Mouse (Mus musculus) liver, adult 2 months (tissue): ENCODE data around the gene Dapk3. TPM values are rescaled to one million over a fixed set of nuclear protein-coding genes. Genes with fewer than 3 reads are reported as not detected.

Experiments used
- DNase-seq: peaks from one replicate; pipeline ENCODE4 v3.0.0-alpha.2; 2011; ENCODE audit warnings: low read depth, low spot score; ENCODE audit errors: extremely low read depth
- H3K27ac ChIP-seq: fragments of 200-500 bp; replicated peaks from 2 replicates; pipeline ENCODE4 v1.5.1; 2012; ENCODE audit warnings: low read depth, mild to moderate bottlenecking, control low read depth, inconsistent platforms, low read length; ENCODE audit not compliant: insufficient read depth
- H3K27me3 ChIP-seq: fragments of 200-500 bp; 2 replicates; pipeline ENCODE4 v1.6.1; 2012; ENCODE audit warnings: mild to moderate bottlenecking, moderate library complexity, low read length, inconsistent platforms; ENCODE audit not compliant: control insufficient read depth, insufficient read depth
- H3K36me3 ChIP-seq: fragments of 200-500 bp; 2 replicates; pipeline ENCODE4 v1.6.1; 2012; ENCODE audit warnings: low read length, inconsistent platforms; ENCODE audit not compliant: control insufficient read depth, insufficient read depth
- H3K4me1 ChIP-seq: fragments of 200-500 bp; 2 replicates; pipeline ENCODE4 v1.6.1; 2011; ENCODE audit warnings: low read length; ENCODE audit not compliant: control insufficient read depth, insufficient read depth
- H3K4me3 ChIP-seq: fragments of 200-500 bp; 2 replicates; pipeline ENCODE4 v1.5.1; 2011; ENCODE audit warnings: low read depth, mild to moderate bottlenecking, control low read depth, low read length, moderate library complexity; ENCODE audit not compliant: insufficient read depth
- H3K79me2 ChIP-seq: fragments of 200-500 bp; 2 replicates; pipeline ENCODE4 v1.6.1; 2012; ENCODE audit warnings: inconsistent platforms, mild to moderate bottlenecking, low read length, moderate library complexity; ENCODE audit not compliant: control insufficient read depth, insufficient read depth
- H3K9ac ChIP-seq: fragments of 200-500 bp; 2 replicates; pipeline ENCODE4 v1.6.1; 2012; ENCODE audit warnings: low read depth, mild to moderate bottlenecking, control low read depth, inconsistent platforms, low read length
- CTCF ChIP-seq: fragments of 200-500 bp; IDR thresholded peaks from 2 replicates; pipeline ENCODE4 v1.5.1; 2011; ENCODE audit warnings: low read depth, low read length, control low read depth
- POLR2A ChIP-seq: fragments of 200-500 bp; IDR thresholded peaks from 2 replicates; pipeline ENCODE4 v1.6.1; 2011; ENCODE audit warnings: low read length, control low read depth; ENCODE audit not compliant: insufficient read depth; ENCODE audit errors: extremely low read depth
- WGBS: fragments of 180-500 bp; shearing (Covaris S2); methylation state at CpG from one replicate; pipeline ENCODE4 v1.1.7; 2018; 5-methylcytosine and 5-hydroxymethylcytosine counted together
- polyA plus RNA-seq: library from polyadenylated mRNA; depleted of rRNA; stranded (reverse); fragments of >200 nt; gene quantifications from 2 replicates; pipeline ENCODE4 v1.2.3, GENCODE M21; 2012
- total RNA-seq: library from RNA; depleted of rRNA; stranded (reverse); fragments of >200 nt; gene quantifications from 2 replicates; pipeline ENCODE4 v1.2.3, GENCODE M21; 2014

Dapk3 gene
- total and polyA plus RNA-seq, 2 experiments, result 14.1 to 44.2 TPM

- 10% methylated on average over 10 of the region's 10 CpGs for WGBS
- Histone ChIP-seq H3K79me2 (peaks cover 80% of the 10 kb centered on the region), H3K4me3 (peak overlapping the region; percentile 20), H3K27me3 (no peaks in the 10 kb centered on the region), H3K27ac (peak overlapping the region; percentile 15), H3K4me1 (peaks cover 20% of the 10 kb centered on the region), H3K9ac (peak overlapping the region; percentile 41), H3K36me3 (peaks cover 4% of the 10 kb centered on the region; the same call in 1 of the 2 replicates)
- DNase-seq, result peak; percentile 58
- TF ChIP-seq CTCF (no peak), POLR2A (no peak)
Measured at GRCm38 (mm10) chr10:81140717-81141454, 41.9 kb upstream of the Dapk3 start.

GRCm38 (mm10) chr10:81141455-81142210 is 41.2 kb upstream of the Dapk3 start:
- Histone ChIP-seq H3K36me3 (peaks cover 4% of the 10 kb centered on the region; the same call in 1 of the 2 replicates), H3K79me2 (peaks cover 80% of the 10 kb centered on the region), H3K27me3 (no peaks in the 10 kb centered on the region), H3K4me1 (peaks cover 20% of the 10 kb centered on the region), H3K9ac (no peak overlapping the region), H3K4me3 (no peak overlapping the region), H3K27ac (no peak overlapping the region)
- TF ChIP-seq POLR2A, result no peak
- TF ChIP-seq CTCF, result no peak
- no peak for DNase-seq
- 86% methylated on average over 7 of the region's 7 CpGs for WGBS

- no peak for TF ChIP-seq POLR2A
- no peak for TF ChIP-seq CTCF
- Histone ChIP-seq H3K27ac (no peak overlapping the region), H3K36me3 (peaks cover 5% of the 10 kb centered on the region), H3K79me2 (peaks cover 80% of the 10 kb centered on the region), H3K4me1 (peaks cover 20% of the 10 kb centered on the region), H3K9ac (no peak overlapping the region), H3K27me3 (no peaks in the 10 kb centered on the region), H3K4me3 (no peak overlapping the region)
- 90% methylated on average over 5 of the region's 5 CpGs for WGBS
- no peak for DNase-seq
Measured at GRCm38 (mm10) chr10:81142551-81142981, 40.2 kb upstream of the Dapk3 start.

GRCm38 (mm10) chr10:81143157-81143633 is 39.6 kb upstream of the Dapk3 start:
- TF ChIP-seq CTCF (0 out of 2 replicates have a peak, but pooled peaks have one; percentile 2), POLR2A (no peak)
- no peak for DNase-seq
- Histone ChIP-seq H3K36me3 (peaks cover 7% of the 10 kb centered on the region), H3K79me2 (peaks cover 78% of the 10 kb centered on the region), H3K4me3 (no peak overlapping the region), H3K27me3 (no peaks in the 10 kb centered on the region), H3K27ac (no peak overlapping the region), H3K9ac (no peak overlapping the region), H3K4me1 (peaks cover 20% of the 10 kb centered on the region)
- WGBS, result 85% methylated on average over 7 of the region's 7 CpGs

GRCm38 (mm10) chr10:81143845-81144437 is 38.9 kb upstream of the Dapk3 start:
- peaks cover 76% of the 10 kb centered on the region for H3K79me2 ChIP-seq
- no peak overlapping the region for H3K4me3 ChIP-seq
- H3K27ac ChIP-seq, result no peak overlapping the region
- H3K9ac ChIP-seq, result no peak overlapping the region
- TF ChIP-seq POLR2A, result no peak
- no peak for TF ChIP-seq CTCF
- peaks cover 12% of the 10 kb centered on the region for H3K36me3 ChIP-seq
- DNase-seq, result no peak
- H3K27me3 ChIP-seq, result no peaks in the 10 kb centered on the region
- 95% methylated on average over 52 of the region's 52 CpGs for WGBS
- peaks cover 18% of the 10 kb centered on the region for H3K4me1 ChIP-seq
